Mouse (Mus musculus): ENCODE measurements at regions not wholly inside any gene's neighbourhood (a gene's known extent, or its start where the extent isn't known, plus 50 kb on each side); places are given as distances from the start of the nearest gene placed in this dataset.

- no peak overlapping the region for H3K27ac ChIP-seq (ENCODE audit: control insufficient read depth, insufficient read depth, low read depth, low read length)
- no peaks in the 10 kb centered on the region for H3K36me3 ChIP-seq (ENCODE audit: control insufficient read depth, insufficient read depth, low read length)
- H3K27me3 ChIP-seq (ENCODE audit: control insufficient read depth, insufficient read depth, low read length), result no peaks in the 10 kb centered on the region
- TF ChIP-seq POLR2A (IDR thresholded peaks at IDR 0.05; ENCODE audit: control insufficient read depth, low read depth, low read length), result no peak
- TF ChIP-seq CTCF (IDR thresholded peaks at IDR 0.05; ENCODE audit: control insufficient read depth, insufficient read depth, insufficient replicate concordance, low read depth, low read length), result no peak
- H3K4me1 ChIP-seq (ENCODE audit: control insufficient read depth, insufficient read depth, low read length), result no peaks in the 10 kb centered on the region
- no peak overlapping the region for H3K4me3 ChIP-seq (ENCODE audit: control insufficient read depth, low read depth, low read length)
These were observed 194.7 kb upstream of the Rfx3 start for GRCm38 (mm10) chr19:28205691-28206090.

GRCm38 (mm10) chr19:28203719-28204118 is 192.8 kb upstream of the Rfx3 start:
- Histone ChIP-seq H3K4me1 (ENCODE audit: control insufficient read depth, insufficient read depth, low read length) (no peaks in the 10 kb centered on the region), H3K27me3 (ENCODE audit: control insufficient read depth, insufficient read depth, low read length) (no peaks in the 10 kb centered on the region), H3K36me3 (ENCODE audit: control insufficient read depth, insufficient read depth, low read length) (no peaks in the 10 kb centered on the region), H3K27ac (ENCODE audit: control insufficient read depth, insufficient read depth, low read depth, low read length) (no peak overlapping the region), H3K4me3 (ENCODE audit: control insufficient read depth, low read depth, low read length) (no peak overlapping the region)
- TF ChIP-seq POLR2A (IDR thresholded peaks at IDR 0.05; ENCODE audit: control insufficient read depth, low read depth, low read length) (no peak), CTCF (IDR thresholded peaks at IDR 0.05; ENCODE audit: control insufficient read depth, insufficient read depth, insufficient replicate concordance, low read depth, low read length) (no peak)

GRCm38 (mm10) chr19:28199385-28199784 is 188.4 kb upstream of the Rfx3 start:
- no peak for TF ChIP-seq CTCF (IDR thresholded peaks at IDR 0.05; ENCODE audit: control insufficient read depth, insufficient read depth, insufficient replicate concordance, low read depth, low read length)
- Histone ChIP-seq H3K27ac (ENCODE audit: control insufficient read depth, insufficient read depth, low read depth, low read length) (no peak overlapping the region), H3K27me3 (ENCODE audit: control insufficient read depth, insufficient read depth, low read length) (no peaks in the 10 kb centered on the region), H3K4me3 (ENCODE audit: control insufficient read depth, low read depth, low read length) (no peak overlapping the region), H3K4me1 (ENCODE audit: control insufficient read depth, insufficient read depth, low read length) (no peaks in the 10 kb centered on the region), H3K36me3 (ENCODE audit: control insufficient read depth, insufficient read depth, low read length) (no peaks in the 10 kb centered on the region)

DNA sequence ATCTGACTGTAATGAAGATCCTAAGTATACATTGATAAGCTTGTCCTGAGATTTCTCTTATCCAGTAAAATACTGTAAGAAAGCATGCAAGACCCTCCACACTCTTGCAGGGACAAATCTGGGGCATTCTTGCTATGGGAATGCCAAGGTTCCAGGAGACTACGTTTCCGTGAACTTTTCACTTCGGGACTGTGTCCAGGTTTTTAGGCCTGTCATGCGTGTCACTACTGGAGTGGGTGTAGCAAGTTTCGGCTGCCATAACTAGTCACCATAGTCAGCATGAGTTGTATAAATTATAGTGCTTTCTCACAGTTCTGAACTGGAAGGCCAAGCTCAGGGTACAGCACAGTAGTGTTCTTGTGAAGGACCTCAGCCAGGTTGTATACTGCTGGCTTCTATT is 185.9 kb upstream of the Rfx3 start:
- H3K27me3 ChIP-seq (ENCODE audit: control insufficient read depth, insufficient read depth, low read length), result no peaks in the 10 kb centered on the region
- no peak for TF ChIP-seq POLR2A (IDR thresholded peaks at IDR 0.05; ENCODE audit: control insufficient read depth, low read depth, low read length)
- no peak for TF ChIP-seq CTCF (IDR thresholded peaks at IDR 0.05; ENCODE audit: control insufficient read depth, insufficient read depth, insufficient replicate concordance, low read depth, low read length)
- H3K36me3 ChIP-seq (ENCODE audit: control insufficient read depth, insufficient read depth, low read length), result no peaks in the 10 kb centered on the region
- no peak overlapping the region for H3K4me3 ChIP-seq (ENCODE audit: control insufficient read depth, low read depth, low read length)
- no peaks in the 10 kb centered on the region for H3K4me1 ChIP-seq (ENCODE audit: control insufficient read depth, insufficient read depth, low read length)
- H3K27ac ChIP-seq (ENCODE audit: control insufficient read depth, insufficient read depth, low read depth, low read length), result no peak overlapping the region

- no peak overlapping the region for H3K4me3 ChIP-seq (ENCODE audit: control insufficient read depth, low read depth, low read length)
- no peak overlapping the region for H3K27ac ChIP-seq (ENCODE audit: control insufficient read depth, insufficient read depth, low read depth, low read length)
- TF ChIP-seq POLR2A (IDR thresholded peaks at IDR 0.05; ENCODE audit: control insufficient read depth, low read depth, low read length), result no peak
- TF ChIP-seq CTCF (IDR thresholded peaks at IDR 0.05; ENCODE audit: control insufficient read depth, insufficient read depth, insufficient replicate concordance, low read depth, low read length), result no peak
- no peaks in the 10 kb centered on the region for H3K36me3 ChIP-seq (ENCODE audit: control insufficient read depth, insufficient read depth, low read length)
- H3K4me1 ChIP-seq (ENCODE audit: control insufficient read depth, insufficient read depth, low read length), result no peaks in the 10 kb centered on the region
- no peaks in the 10 kb centered on the region for H3K27me3 ChIP-seq (ENCODE audit: control insufficient read depth, insufficient read depth, low read length)
These were observed 181.3 kb upstream of the Rfx3 start for GRCm38 (mm10) chr19:28192248-28192647.

DNA sequence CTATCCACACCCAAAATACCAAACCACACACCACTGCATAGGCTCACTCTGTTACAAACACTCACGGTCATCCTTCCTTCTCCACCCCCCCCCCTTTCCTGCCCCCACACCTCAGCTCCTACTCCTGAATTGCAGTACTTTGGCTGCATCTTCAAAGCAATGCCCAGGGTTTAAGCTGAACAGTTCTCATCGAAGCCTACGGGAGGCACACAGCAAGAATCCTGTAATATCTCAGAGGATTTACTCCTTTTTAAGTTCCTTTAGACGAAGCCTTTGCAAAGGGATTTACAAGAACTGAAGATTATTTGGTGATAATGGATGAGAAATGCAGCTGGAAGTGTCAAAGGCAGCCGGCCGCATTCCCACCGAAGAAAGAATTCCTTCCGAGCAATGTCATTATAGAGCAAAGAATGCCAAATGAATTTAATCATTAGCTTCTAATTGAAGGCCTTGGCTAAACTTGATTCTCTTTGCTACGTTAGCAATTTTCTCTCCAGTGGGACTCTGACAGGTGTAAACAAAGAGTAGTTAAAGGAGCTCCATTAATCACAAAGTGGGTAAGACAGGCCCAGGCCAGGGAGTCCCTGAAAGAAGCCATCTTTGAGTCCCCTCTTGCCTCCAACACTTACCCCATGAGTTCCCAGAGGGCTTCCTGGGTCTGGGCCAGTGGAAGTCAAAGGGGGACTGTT is 180.6 kb upstream of the Rfx3 start:
- TF ChIP-seq CTCF (IDR thresholded peaks at IDR 0.05; ENCODE audit: control insufficient read depth, insufficient read depth, insufficient replicate concordance, low read depth, low read length) (no peak), POLR2A (IDR thresholded peaks at IDR 0.05; ENCODE audit: control insufficient read depth, low read depth, low read length) (no peak)
- H3K27me3 ChIP-seq (ENCODE audit: control insufficient read depth, insufficient read depth, low read length), result no peaks in the 10 kb centered on the region
- H3K4me1 ChIP-seq (ENCODE audit: control insufficient read depth, insufficient read depth, low read length), result no peaks in the 10 kb centered on the region
- H3K4me3 ChIP-seq (ENCODE audit: control insufficient read depth, low read depth, low read length), result no peak overlapping the region
- no peak overlapping the region for H3K27ac ChIP-seq (ENCODE audit: control insufficient read depth, insufficient read depth, low read depth, low read length)
- H3K36me3 ChIP-seq (ENCODE audit: control insufficient read depth, insufficient read depth, low read length), result no peaks in the 10 kb centered on the region

- no peaks in the 10 kb centered on the region for H3K4me1 ChIP-seq (ENCODE audit: control insufficient read depth, insufficient read depth, low read length)
- TF ChIP-seq CTCF (IDR thresholded peaks at IDR 0.05; ENCODE audit: control insufficient read depth, insufficient read depth, insufficient replicate concordance, low read depth, low read length), result no peak
- no peak for TF ChIP-seq POLR2A (IDR thresholded peaks at IDR 0.05; ENCODE audit: control insufficient read depth, low read depth, low read length)
- H3K27ac ChIP-seq (ENCODE audit: control insufficient read depth, insufficient read depth, low read depth, low read length), result no peak overlapping the region
- H3K4me3 ChIP-seq (ENCODE audit: control insufficient read depth, low read depth, low read length), result no peak overlapping the region
- no peaks in the 10 kb centered on the region for H3K27me3 ChIP-seq (ENCODE audit: control insufficient read depth, insufficient read depth, low read length)
- H3K36me3 ChIP-seq (ENCODE audit: control insufficient read depth, insufficient read depth, low read length), result no peaks in the 10 kb centered on the region
These were observed 179.3 kb upstream of the Rfx3 start for GRCm38 (mm10) chr19:28190250-28190649.

DNA sequence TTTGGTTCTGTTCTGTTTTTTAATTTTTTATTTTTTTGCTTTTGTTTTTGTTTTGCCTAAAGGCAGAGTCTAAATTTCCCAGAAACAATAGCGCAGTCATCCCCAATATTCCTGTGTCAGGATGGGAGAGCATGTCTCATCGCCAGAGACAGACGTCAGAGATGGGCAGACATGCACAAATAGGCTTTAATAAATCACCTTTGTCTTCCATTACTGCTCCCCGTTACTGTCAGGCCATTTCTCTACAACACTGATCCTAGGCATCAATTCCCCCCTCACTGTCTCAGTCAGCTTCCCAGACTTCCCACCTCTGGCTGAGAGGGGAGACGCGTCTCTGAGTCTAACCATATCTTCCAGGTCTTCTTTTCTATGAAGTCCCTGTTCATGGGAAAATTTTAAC is 177.4 kb upstream of the Rfx3 start:
- Histone ChIP-seq H3K36me3 (ENCODE audit: control insufficient read depth, insufficient read depth, low read length) (no peaks in the 10 kb centered on the region), H3K4me1 (ENCODE audit: control insufficient read depth, insufficient read depth, low read length) (no peaks in the 10 kb centered on the region), H3K27ac (ENCODE audit: control insufficient read depth, insufficient read depth, low read depth, low read length) (no peak overlapping the region), H3K4me3 (ENCODE audit: control insufficient read depth, low read depth, low read length) (no peak overlapping the region), H3K27me3 (ENCODE audit: control insufficient read depth, insufficient read depth, low read length) (no peaks in the 10 kb centered on the region)
- no peak for TF ChIP-seq POLR2A (IDR thresholded peaks at IDR 0.05; ENCODE audit: control insufficient read depth, low read depth, low read length)
- TF ChIP-seq CTCF (IDR thresholded peaks at IDR 0.05; ENCODE audit: control insufficient read depth, insufficient read depth, insufficient replicate concordance, low read depth, low read length), result no peak
